Mouse (Mus musculus): Measurements from ENCODE around the gene Txnip. TPM values are rescaled to one million over a fixed set of nuclear protein-coding genes. Genes with fewer than 3 reads are reported as not detected.

Gene Txnip
- total RNA-seq, 4 experiments from 2014 or later, result 346 to 908 (median 654) TPM

Other genes starting within 250 kb of the Txnip start
- not detected for gene BC107364, start 105.7 kb upstream of the Txnip start, total RNA-seq (2022)
- gene Hfe2, start 32.8 kb upstream of the Txnip start, total RNA-seq (2022), result 100 to 1,000 TPM; 271 to 333 (median 312) TPM
- 1 to 10 TPM in 3 of 4 experiments, not detected in 1; 2.5 to 3.3 (median 3.2) TPM for gene Gm16253, start 19.0 kb downstream of the Txnip start, total RNA-seq (2022)
- 10 to 100 TPM; 31.7 to 35.2 (median 34.7) TPM for gene Polr3gl, start 36.2 kb downstream of the Txnip start, total RNA-seq (2022)
- 1 to 10 TPM; 1.1 to 2.5 (median 2.0) TPM for gene Ankrd34a, start 38.7 kb downstream of the Txnip start, total RNA-seq (2022)
- 10 to 100 TPM; 20.9 to 31.1 (median 25.8) TPM for gene Lix1l, start 43.2 kb downstream of the Txnip start, total RNA-seq (2022)
- 10 to 100 TPM; 29.0 to 39.9 (median 32.0) TPM for gene Rbm8a, start 72.0 kb downstream of the Txnip start, total RNA-seq (2022)
- 10 to 100 TPM; 33.9 to 41.4 (median 36.5) TPM for gene Pex11b, start 77.4 kb downstream of the Txnip start, total RNA-seq (2022)
- gene Gm42957, start 77.5 kb downstream of the Txnip start, total RNA-seq (2022), result under 1 TPM in 2 of 4 experiments, not detected in 2; 0.11 to 0.25 TPM
- gene Itga10, start 87.6 kb downstream of the Txnip start, total RNA-seq (2022), result under 1 TPM; 0.22 to 0.43 (median 0.33) TPM
- 1 to 10 TPM in 3 of 4 experiments, under 1 TPM in 1; 0.57 to 2.1 (median 1.6) TPM for gene Ankrd35, start 112.2 kb downstream of the Txnip start, total RNA-seq (2022)
- 10 to 100 TPM; 12.6 to 15.1 (median 14.5) TPM for gene Pias3, start 138.4 kb downstream of the Txnip start, total RNA-seq (2022)
- 1 to 10 TPM; 2.9 to 4.0 (median 3.2) TPM for gene Nudt17, start 150.6 kb downstream of the Txnip start, total RNA-seq (2022)
- gene Polr3c, start 169.7 kb downstream of the Txnip start, total RNA-seq (2022), result 10 to 100 TPM; 22.8 to 25.7 (median 24.0) TPM
- 10 to 100 TPM; 21.5 to 32.5 (median 27.8) TPM for gene Rnf115, start 169.7 kb downstream of the Txnip start, total RNA-seq (2022)

Measured in heart, adult 8-10 months (tissue).